Mouse (Mus musculus): ENCODE results near the gene Bcam. TPM values are rescaled to one million over a fixed set of nuclear protein-coding genes. Genes with fewer than 3 reads are reported as not detected.

Gene Bcam
- polyA plus RNA-seq, 1 experiment = 19.5 TPM

- DNase-seq (ENCODE audit: low read depth) = no peak
- no peak for TF ChIP-seq CTCF (IDR thresholded peaks at IDR 0.05; ENCODE audit: borderline replicate concordance, extremely low read depth, insufficient read depth, insufficient read length)
- TF ChIP-seq POLR2A (IDR thresholded peaks at IDR 0.05; ENCODE audit: borderline replicate concordance, extremely low read depth, insufficient read depth, insufficient read length, poor library complexity, severe bottlenecking) = no peak
These were observed 54.0 kb downstream of the Bcam start for GRCm38 (mm10) chr7:19716822-19717221.

GRCm38 (mm10) chr7:19716055-19716682 lies 54.6 kb downstream of the Bcam start:
- no peak for TF ChIP-seq CTCF (IDR thresholded peaks at IDR 0.05; ENCODE audit: borderline replicate concordance, extremely low read depth, insufficient read depth, insufficient read length)
- TF ChIP-seq POLR2A (IDR thresholded peaks at IDR 0.05; ENCODE audit: borderline replicate concordance, extremely low read depth, insufficient read depth, insufficient read length, poor library complexity, severe bottlenecking) = no peak; the same call in 1 of the 2 replicates
- no peak for DNase-seq (ENCODE audit: low read depth)

DNA sequence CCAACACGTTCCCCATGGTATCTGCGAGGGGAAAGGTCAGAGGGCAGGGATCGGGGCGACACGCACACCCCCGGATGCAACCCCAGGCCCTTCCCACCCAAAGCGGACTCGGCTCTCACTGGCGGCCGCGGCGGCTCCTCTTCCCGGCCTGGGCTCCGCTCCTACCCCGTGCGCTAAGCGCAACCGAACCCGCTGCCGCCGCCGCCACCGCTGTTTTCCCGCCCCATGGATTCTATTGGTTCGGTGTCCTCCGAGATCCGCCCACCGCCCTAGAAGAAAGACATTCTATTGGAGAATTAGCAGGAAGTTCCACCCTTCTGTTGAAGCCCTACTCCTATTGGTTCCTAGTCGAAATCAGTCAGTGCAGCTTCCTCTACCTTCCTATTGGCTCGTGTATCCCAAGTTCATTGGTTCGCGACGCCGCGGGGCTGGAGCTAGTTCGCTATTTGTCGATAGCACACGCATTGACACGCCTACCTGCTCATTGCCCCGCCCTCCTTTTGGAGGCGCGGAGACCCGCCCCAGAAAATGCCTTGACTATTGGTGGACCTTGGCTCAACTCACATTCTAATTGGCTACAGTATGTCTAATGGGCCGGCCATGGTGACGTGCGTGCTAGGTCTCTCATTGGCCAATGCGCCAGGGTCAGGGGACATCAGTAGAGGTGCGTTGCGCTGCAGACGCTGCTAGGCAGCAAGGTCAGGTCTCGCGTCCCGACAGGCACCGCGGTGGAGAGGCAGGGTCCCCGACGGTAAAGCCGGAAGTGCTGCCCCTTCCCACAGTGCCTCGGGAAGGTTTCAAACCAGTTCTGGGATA lies 55.4 kb downstream of the Bcam start, which contains the start of gene Tomm40:
TSS of gene Tomm40 (minus strand) at position 200 of the 816 bp plus-strand sequence.
- TF ChIP-seq CTCF (IDR thresholded peaks at IDR 0.05; ENCODE audit: borderline replicate concordance, extremely low read depth, insufficient read depth, insufficient read length) (no peak), POLR2A (IDR thresholded peaks at IDR 0.05; ENCODE audit: borderline replicate concordance, extremely low read depth, insufficient read depth, insufficient read length, poor library complexity, severe bottlenecking) (peak; percentile 38; the same call in 1 of the 2 replicates)
- DNase-seq (ENCODE audit: low read depth) = peak; percentile 100

DNA sequence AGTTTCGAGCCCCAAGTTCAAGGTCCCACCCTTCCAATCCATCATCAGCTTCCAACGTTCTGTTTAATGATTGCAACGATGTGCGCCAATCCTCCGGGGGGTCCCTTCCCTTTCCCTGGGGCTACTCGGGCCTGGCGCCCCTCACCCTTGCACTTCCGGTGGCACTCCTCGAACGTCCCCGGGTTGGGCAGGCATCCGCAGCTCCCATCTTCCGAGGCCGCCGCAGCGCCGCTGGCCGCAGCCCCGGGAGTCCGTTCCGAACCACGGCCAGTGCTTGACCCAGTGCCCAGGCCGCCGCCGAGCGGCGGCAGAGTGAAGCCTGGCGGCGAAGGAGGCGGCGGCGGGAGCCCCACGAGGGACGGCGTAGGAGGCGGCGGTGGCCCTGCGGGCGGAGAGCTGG lies 56.0 kb downstream of the Bcam start:
- DNase-seq (ENCODE audit: low read depth) = no peak
- no peak for TF ChIP-seq POLR2A (IDR thresholded peaks at IDR 0.05; ENCODE audit: borderline replicate concordance, extremely low read depth, insufficient read depth, insufficient read length, poor library complexity, severe bottlenecking)
- TF ChIP-seq CTCF (IDR thresholded peaks at IDR 0.05; ENCODE audit: borderline replicate concordance, extremely low read depth, insufficient read depth, insufficient read length) = no peak

GRCm38 (mm10) chr7:19713598-19713997 lies 57.2 kb downstream of the Bcam start:
- TF ChIP-seq POLR2A (IDR thresholded peaks at IDR 0.05; ENCODE audit: borderline replicate concordance, extremely low read depth, insufficient read depth, insufficient read length, poor library complexity, severe bottlenecking) (no peak), CTCF (IDR thresholded peaks at IDR 0.05; ENCODE audit: borderline replicate concordance, extremely low read depth, insufficient read depth, insufficient read length) (no peak)
- DNase-seq (ENCODE audit: low read depth) = no peak

DNA sequence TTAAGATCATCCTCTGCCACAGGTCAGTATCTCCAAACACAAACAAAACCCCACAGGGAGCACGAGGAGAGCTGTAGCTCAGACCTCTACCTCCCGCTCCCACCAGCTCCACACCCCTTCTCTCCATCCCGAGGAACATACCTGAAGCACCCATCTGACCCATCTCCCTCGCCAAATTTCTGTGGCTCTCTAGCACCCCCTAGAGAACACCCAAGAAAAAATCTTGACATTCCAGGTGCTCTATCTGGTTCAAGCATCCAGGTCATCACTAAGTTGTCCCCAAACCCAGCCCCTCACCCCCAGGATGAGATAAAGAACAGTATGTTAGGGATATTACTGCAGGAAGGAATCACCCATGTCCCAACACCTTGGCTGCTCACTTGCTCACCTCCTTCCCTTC lies 57.6 kb downstream of the Bcam start:
- DNase-seq (ENCODE audit: low read depth) = peak; percentile 5
- peak; percentile 34; the same call in 1 of the 2 replicates for TF ChIP-seq CTCF (IDR thresholded peaks at IDR 0.05; ENCODE audit: borderline replicate concordance, extremely low read depth, insufficient read depth, insufficient read length)
- no peak for TF ChIP-seq POLR2A (IDR thresholded peaks at IDR 0.05; ENCODE audit: borderline replicate concordance, extremely low read depth, insufficient read depth, insufficient read length, poor library complexity, severe bottlenecking)

- DNase-seq (ENCODE audit: low read depth) = peak; percentile 17
- TF ChIP-seq CTCF (IDR thresholded peaks at IDR 0.05; ENCODE audit: borderline replicate concordance, extremely low read depth, insufficient read depth, insufficient read length) (peak; percentile 22; the same call in 1 of the 2 replicates), POLR2A (IDR thresholded peaks at IDR 0.05; ENCODE audit: borderline replicate concordance, extremely low read depth, insufficient read depth, insufficient read length, poor library complexity, severe bottlenecking) (no peak)
These were observed 58.4 kb downstream of the Bcam start for GRCm38 (mm10) chr7:19712414-19712813.

GRCm38 (mm10) chr7:19710650-19711049 lies 60.2 kb downstream of the Bcam start:
- TF ChIP-seq POLR2A (IDR thresholded peaks at IDR 0.05; ENCODE audit: borderline replicate concordance, extremely low read depth, insufficient read depth, insufficient read length, poor library complexity, severe bottlenecking) = no peak
- no peak for TF ChIP-seq CTCF (IDR thresholded peaks at IDR 0.05; ENCODE audit: borderline replicate concordance, extremely low read depth, insufficient read depth, insufficient read length)
- no peak for DNase-seq (ENCODE audit: low read depth)

Other genes with a start within 250 kb of the Bcam start
- gene Ppp1r37, start 207.9 kb downstream of the Bcam start, polyA plus RNA-seq (2012; rRNA removed) = 116 and 136 TPM in 2 replicates
- 1.4 and 1.6 TPM in 2 replicates for gene Zfp296, start 193.7 kb downstream of the Bcam start, polyA plus RNA-seq (2012; rRNA removed)
- gene Gemin7, start 193.4 kb downstream of the Bcam start, polyA plus RNA-seq (2012; rRNA removed) = 67.3 and 72.9 TPM in 2 replicates
- gene Clasrp, start 166.5 kb downstream of the Bcam start, polyA plus RNA-seq (2012; rRNA removed) = 154 and 197 TPM in 2 replicates
- gene Relb, start 141.6 kb downstream of the Bcam start, polyA plus RNA-seq (2012; rRNA removed) = 4.8 and 5.3 TPM in 2 replicates
- 89.4 and 114 TPM in 2 replicates for gene Clptm1, start 106.0 kb downstream of the Bcam start, polyA plus RNA-seq (2012; rRNA removed)
- 0.30 TPM in 2 replicates for gene Apoc2, start 93.1 kb downstream of the Bcam start, polyA plus RNA-seq (2012; rRNA removed)
- not detected in 2 replicates for gene Gm44805, start 89.6 kb downstream of the Bcam start, polyA plus RNA-seq (2012; rRNA removed)
- not detected in 2 replicates for gene Apoc4, start 89.5 kb downstream of the Bcam start, polyA plus RNA-seq (2012; rRNA removed)
- gene Apoc1, start 78.4 kb downstream of the Bcam start, polyA plus RNA-seq (2012; rRNA removed) = 0.81 and 2.0 TPM in 2 replicates
- gene Apoe, start 71.8 kb downstream of the Bcam start, polyA plus RNA-seq (2012; rRNA removed) = 235 and 295 TPM in 2 replicates
- gene Tomm40, start 55.6 kb downstream of the Bcam start, polyA plus RNA-seq (2012; rRNA removed) = 111 and 131 TPM in 2 replicates
- gene Nectin2, start 20.5 kb downstream of the Bcam start, polyA plus RNA-seq (2012; rRNA removed) = 39.7 and 45.2 TPM in 2 replicates
- 0.33 and 0.58 TPM in 2 replicates for gene Cblc, start 25.8 kb upstream of the Bcam start, polyA plus RNA-seq (2012; rRNA removed)
- 0.47 and 0.92 TPM in 2 replicates for gene Bcl3, start 51.8 kb upstream of the Bcam start, polyA plus RNA-seq (2012; rRNA removed)
- 17.1 and 18.8 TPM in 2 replicates for gene Gm19345, start 81.0 kb upstream of the Bcam start, polyA plus RNA-seq (2012; rRNA removed)
- gene Ceacam16, start 90.3 kb upstream of the Bcam start, polyA plus RNA-seq (2012; rRNA removed) = not detected in 2 replicates
- 0.03 and 0.15 TPM in 2 replicates for gene Ceacam19, start 116.9 kb upstream of the Bcam start, polyA plus RNA-seq (2012; rRNA removed)
- 8.1 and 11.9 TPM in 2 replicates for gene Pvr, start 150.1 kb upstream of the Bcam start, polyA plus RNA-seq (2012; rRNA removed)
- not detected in 2 replicates for gene Igsf23, start 179.7 kb upstream of the Bcam start, polyA plus RNA-seq (2012; rRNA removed)
- gene Ceacam20, start 194.4 kb upstream of the Bcam start, polyA plus RNA-seq (2012; rRNA removed) = not detected in 2 replicates
- gene Nlrp9b, start 220.4 kb upstream of the Bcam start, polyA plus RNA-seq (2012; rRNA removed) = not detected in 2 replicates